Comparison of ENCODE assay signal across 8 mouse cellular contexts in the genomic region with DNA sequence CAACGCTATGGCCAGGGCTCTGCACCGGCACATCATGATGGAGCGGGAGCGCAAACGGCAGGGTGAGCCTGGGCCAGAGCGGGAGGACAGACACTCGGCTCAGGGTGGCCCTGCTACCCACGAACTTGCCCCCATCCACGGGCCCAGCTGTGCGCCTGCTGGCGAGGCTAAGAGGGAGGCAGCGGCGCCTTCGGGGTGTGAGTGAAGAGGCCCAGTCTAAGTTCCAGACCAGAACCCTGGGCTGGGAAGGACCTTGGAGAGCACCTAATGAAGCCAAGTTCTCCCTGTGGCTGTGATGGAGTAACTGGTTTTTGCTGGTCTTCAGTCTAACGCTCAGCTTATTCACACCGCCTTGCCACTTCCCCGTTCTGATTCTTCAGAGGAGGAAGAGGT. TPM values are rescaled to one million over a fixed set of nuclear protein-coding genes. Genes with fewer than 3 reads are reported as not detected.
DNase-seq lines count a peak whose midpoint lies in the region; ATAC-seq and TF ChIP-seq lines count a peak whose summit lies in the region.

No protein-coding gene starts in this region.

- H3K4me1 ChIP-seq in cerebellum, adult 2 months (ENCODE audit: control insufficient read depth, insufficient read depth, low read length) = peaks cover 5% of the 10 kb centered on the region; the same call in 1 of the 2 replicates
- peaks cover 19% of the 10 kb centered on the region for H3K4me1 ChIP-seq in embryonic fibroblast, embryonic 13.5 days (ENCODE audit: control insufficient read depth, insufficient read depth, low read length)
- H3K4me1 ChIP-seq in limb, embryonic 13.5 days = peaks cover 41% of the 10 kb centered on the region
- H3K4me1 ChIP-seq in olfactory bulb, adult 2 months (ENCODE audit: control insufficient read depth, insufficient read depth, low read length) = peaks cover 23% of the 10 kb centered on the region

- no peaks in the 10 kb centered on the region for H3K9me3 ChIP-seq in limb, embryonic 13.5 days

- H3K36me3 ChIP-seq in limb, embryonic 13.5 days = peaks cover 88% of the 10 kb centered on the region

- no peaks in the 10 kb centered on the region for H3K27me3 ChIP-seq in cerebellum, adult 2 months (ENCODE audit: control insufficient read depth, insufficient read depth, low read length)
- H3K27me3 ChIP-seq in limb, embryonic 13.5 days = no peaks in the 10 kb centered on the region

- peak overlapping the region; percentile 70; the same call in 1 of the 2 replicates for H3K27ac ChIP-seq in cerebellum, adult 2 months (ENCODE audit: insufficient read depth, low read length)
- H3K27ac ChIP-seq in embryonic fibroblast, embryonic 13.5 days (ENCODE audit: insufficient read depth, low read length) = peak overlapping the region; percentile 38; the same call in 1 of the 2 replicates
- H3K27ac ChIP-seq in limb, embryonic 13.5 days = peak overlapping the region; percentile 92
- peak overlapping the region; percentile 59 for H3K27ac ChIP-seq in olfactory bulb, adult 2 months (ENCODE audit: insufficient read depth, low read depth, low read length)

- peak overlapping the region; percentile 92 for H3K9ac ChIP-seq in limb, embryonic 13.5 days

- no peak for ATAC-seq in limb, embryonic 13.5 days (ENCODE audit: low FRiP score, low read depth)

- H3K4me3 ChIP-seq in cerebellum, adult 2 months (replicated peaks; ENCODE audit: insufficient read depth, low read depth, low read length) = peak overlapping the region; percentile 71
- peak overlapping the region; percentile 60 for H3K4me3 ChIP-seq in embryonic fibroblast, embryonic 13.5 days (ENCODE audit: insufficient read depth, low read length)
- peak overlapping the region; percentile 87 for H3K4me3 ChIP-seq in limb, embryonic 13.5 days
- H3K4me3 ChIP-seq in olfactory bulb, adult 2 months (ENCODE audit: insufficient read depth, low read depth, low read length) = peak overlapping the region; percentile 93

- no peak for TF ChIP-seq CTCF in cerebellum, adult 2 months (IDR thresholded peaks at IDR 0.05; ENCODE audit: borderline replicate concordance, insufficient read depth, low read depth, low read length)
- no peak for TF ChIP-seq CTCF in embryonic fibroblast, embryonic 13.5 days (IDR thresholded peaks at IDR 0.05; ENCODE audit: borderline replicate concordance, insufficient read depth, low read length)
- TF ChIP-seq CTCF in olfactory bulb, adult 2 months (IDR thresholded peaks at IDR 0.05; ENCODE audit: insufficient read depth, low read depth, low read length) = no peak

- 2% methylated on average over 17 of the region's 17 CpGs for WGBS in cerebellum, adult 2 months
- under 1% methylated on average over 17 of the region's 17 CpGs for WGBS in limb, embryonic 13.5 days
- 1% methylated on average over 17 of the region's 17 CpGs for WGBS in olfactory bulb, adult 2 months

- peak overlapping the region; percentile 81 for H3K4me2 ChIP-seq in limb, embryonic 13.5 days (replicated peaks)

- TF ChIP-seq POLR2A in cerebellum, adult 2 months (IDR thresholded peaks at IDR 0.05; ENCODE audit: borderline replicate concordance, insufficient read depth, low read length) = no peak
- TF ChIP-seq POLR2A in embryonic fibroblast, embryonic 13.5 days (IDR thresholded peaks at IDR 0.05; ENCODE audit: low read depth, low read length) = no peak
- no peak for TF ChIP-seq POLR2A in olfactory bulb, adult 2 months (IDR thresholded peaks at IDR 0.05; ENCODE audit: insufficient read depth, low read depth, low read length)

- DNase-seq in cerebellum, adult 2 months = no peak
- no peak for DNase-seq in cerebellum, adult 11 months
- peak; percentile 83 for DNase-seq in 3T3-L1 (ENCODE audit: low read depth, low spot score)
- DNase-seq in gastrocnemius, postnatal 25 days = no peak
- DNase-seq in spleen, adult 18-20 months = no peak

RNA-seq across cellular contexts. Expression of a gene that starts 0.7 kb away (rescaled TPM):
- 78.9 and 87.5 TPM in 2 replicates for polyA plus RNA-seq in cerebellum, adult 2 months (2012; rRNA removed)
- polyA plus RNA-seq in embryonic fibroblast, embryonic 13.5 days (2011; ENCODE audit: insufficient read length, low read depth, missing spikeins) = 24.1 and 27.8 TPM in 2 replicates
- 90.0 and 90.1 TPM in 2 replicates for polyA plus RNA-seq in limb, embryonic 13.5 days (2015; fragmentation: Nextera tagmentation; extraction: Ambion mirVana)
- polyA plus RNA-seq in olfactory bulb, adult 2 months (2012; ENCODE audit: insufficient read depth, insufficient read length, low replicate concordance, missing spikeins) = not detected in 2 replicates
- total RNA-seq in gastrocnemius, postnatal 25 days (2021) = 10 to 100 TPM; 34.6 to 35.2 TPM

RNA-seq across cellular contexts. Expression of a gene that starts 7.4 kb away (rescaled TPM):
- polyA plus RNA-seq in cerebellum, adult 2 months (2012; rRNA removed) = 514 and 533 TPM in 2 replicates
- 725 and 764 TPM in 2 replicates for polyA plus RNA-seq in embryonic fibroblast, embryonic 13.5 days (2011; ENCODE audit: insufficient read length, low read depth, missing spikeins)
- 1,543 and 1,562 TPM in 2 replicates for polyA plus RNA-seq in limb, embryonic 13.5 days (2015; fragmentation: Nextera tagmentation; extraction: Ambion mirVana)
- polyA plus RNA-seq in olfactory bulb, adult 2 months (2012; ENCODE audit: insufficient read depth, insufficient read length, low replicate concordance, missing spikeins) = 516 and 653 TPM in 2 replicates
- total RNA-seq in gastrocnemius, postnatal 25 days (2021) = 100 to 1,000 TPM; 417 to 422 TPM

RNA-seq across cellular contexts. Expression of a gene that starts 13.5 kb away (rescaled TPM):
- 119 and 128 TPM in 2 replicates for polyA plus RNA-seq in cerebellum, adult 2 months (2012; rRNA removed)
- 30.8 and 31.8 TPM in 2 replicates for polyA plus RNA-seq in embryonic fibroblast, embryonic 13.5 days (2011; ENCODE audit: insufficient read length, low read depth, missing spikeins)
- 10.2 and 12.9 TPM in 2 replicates for polyA plus RNA-seq in limb, embryonic 13.5 days (2015; fragmentation: Nextera tagmentation; extraction: Ambion mirVana)
- not detected in 2 replicates for polyA plus RNA-seq in olfactory bulb, adult 2 months (2012; ENCODE audit: insufficient read depth, insufficient read length, low replicate concordance, missing spikeins)
- total RNA-seq in gastrocnemius, postnatal 25 days (2021) = 10 to 100 TPM; 25.4 to 26.0 TPM

RNA-seq across cellular contexts. Expression of a gene that starts 13.6 kb away (rescaled TPM):
- polyA plus RNA-seq in cerebellum, adult 2 months (2012; rRNA removed) = 0.36 and 0.43 TPM in 2 replicates
- 3.5 and 4.9 TPM in 2 replicates for polyA plus RNA-seq in embryonic fibroblast, embryonic 13.5 days (2011; ENCODE audit: insufficient read length, low read depth, missing spikeins)
- 16.1 and 19.4 TPM in 2 replicates for polyA plus RNA-seq in limb, embryonic 13.5 days (2015; fragmentation: Nextera tagmentation; extraction: Ambion mirVana)
- polyA plus RNA-seq in olfactory bulb, adult 2 months (2012; ENCODE audit: insufficient read depth, insufficient read length, low replicate concordance, missing spikeins) = not detected in 2 replicates
- not detected for total RNA-seq in gastrocnemius, postnatal 25 days (2021)

RNA-seq across cellular contexts. Expression of a gene that starts 19.0 kb away (rescaled TPM):
- 0.18 and 0.24 TPM in 2 replicates for polyA plus RNA-seq in cerebellum, adult 2 months (2012; rRNA removed)
- not detected in 2 replicates for polyA plus RNA-seq in embryonic fibroblast, embryonic 13.5 days (2011; ENCODE audit: insufficient read length, low read depth, missing spikeins)
- polyA plus RNA-seq in limb, embryonic 13.5 days (2015; fragmentation: Nextera tagmentation; extraction: Ambion mirVana) = 1.1 and 1.5 TPM in 2 replicates
- 120 TPM in 1 of 2 replicates, not detected in the other for polyA plus RNA-seq in olfactory bulb, adult 2 months (2012; ENCODE audit: insufficient read depth, insufficient read length, low replicate concordance, missing spikeins)
- total RNA-seq in gastrocnemius, postnatal 25 days (2021) = under 1 TPM; 0.26 to 0.38 TPM

Comparison
In these comparisons a context has a peak if more than half of its experiments do, and no peak if none do; other contexts are left out.
1. H3K27ac ChIP-seq: peak in every context shown above with its lines; median percentile 92 in limb, embryonic 13.5 days; 70 in cerebellum, adult 2 months; 59 in olfactory bulb, adult 2 months; 38 in embryonic fibroblast, embryonic 13.5 days.